Comparison of ENCODE assay signal across 21 mouse cellular contexts in genomic region chr3:10082545-10083062, GRCm38 (mm10). TPM values are rescaled to one million over a fixed set of nuclear protein-coding genes. Genes with fewer than 3 reads are reported as not detected.
DNase-seq lines count a peak whose midpoint lies in the region; ATAC-seq and TF ChIP-seq lines count a peak whose summit lies in the region.
"Had no signal": no experiment of that assay in that cellular context is flagged by ENCODE, and none has a peak within 500 bp of the region (broad histone marks: within the 10 kb centered on the region; RNA-seq: fewer than 3 reads in every experiment).

No protein-coding gene starts in this region.

- WGBS in limb, embryonic 12.5 days = 77% methylated on average over 4 of the region's 4 CpGs
- WGBS in limb, embryonic 10.5 days = 87% methylated on average over 4 of the region's 4 CpGs
- 65% methylated on average over 4 of the region's 4 CpGs for WGBS in limb, embryonic 14.5 days
- 55% methylated on average over 4 of the region's 4 CpGs for WGBS in cerebellum, adult 2 months

- no peak for DNase-seq in frontal cortex, postnatal 36 days (ENCODE audit: low spot score in 2 of 2)
- no peak for DNase-seq in limb, embryonic 10.5 days (ENCODE audit: low spot score)
- DNase-seq in NIH3T3 (ENCODE audit: low read depth) = peak; percentile 48
- no peak for DNase-seq in limb, embryonic 14.5 days (ENCODE audit: low spot score)
- no peak for DNase-seq in gastrocnemius, postnatal 25 days
- DNase-seq in cerebellum, adult 2 months = no peak
- DNase-seq: adrenal gland, postnatal 14 days; B cell, adult 2 months; heart, postnatal 4 days; kidney, adult 8-10 months; kidney, postnatal 14 days; liver, postnatal 0 days; lung, postnatal 10 days; thymus, postnatal 36 days had no signal

- no peaks in the 10 kb centered on the region for H3K9me3 ChIP-seq in limb, embryonic 12.5 days
- no peaks in the 10 kb centered on the region for H3K9me3 ChIP-seq in limb, embryonic 10.5 days (replicated peaks)
- H3K9me3 ChIP-seq in limb, embryonic 14.5 days (ENCODE audit: control insufficient read depth, low read length) = no peaks in the 10 kb centered on the region
- H3K9me3 ChIP-seq: forebrain, embryonic 12.5 days; heart, embryonic 12.5 days; midbrain, embryonic 15.5 days had no signal

- no peak overlapping the region for H3K4me2 ChIP-seq in limb, embryonic 12.5 days
- H3K4me2 ChIP-seq in limb, embryonic 14.5 days (replicated peaks; ENCODE audit: low read depth, low read length, severe bottlenecking) = no peak overlapping the region
- H3K4me2 ChIP-seq: forebrain, embryonic 12.5 days; heart, embryonic 12.5 days; midbrain, embryonic 15.5 days had no signal

- H3K4me3 ChIP-seq in limb, embryonic 12.5 days (replicated peaks) = no peak overlapping the region
- no peak overlapping the region for H3K4me3 ChIP-seq in limb, embryonic 10.5 days
- H3K4me3 ChIP-seq in limb, embryonic 14.5 days (replicated peaks; ENCODE audit: low read length) = no peak overlapping the region
- no peak overlapping the region for H3K4me3 ChIP-seq in cerebellum, adult 2 months (replicated peaks; ENCODE audit: insufficient read depth, low read depth, low read length)
- H3K4me3 ChIP-seq: forebrain, embryonic 12.5 days; heart, embryonic 12.5 days; left cerebral cortex, adult 2 months; midbrain, embryonic 15.5 days had no signal

- peaks cover 17% of the 10 kb centered on the region for H3K4me1 ChIP-seq in limb, embryonic 12.5 days (replicated peaks)
- peaks cover 11% of the 10 kb centered on the region for H3K4me1 ChIP-seq in limb, embryonic 10.5 days
- H3K4me1 ChIP-seq in limb, embryonic 14.5 days (ENCODE audit: control insufficient read depth, insufficient read depth, low read length) = peaks cover 9% of the 10 kb centered on the region; the same call in 1 of the 2 replicates
- peaks cover 11% of the 10 kb centered on the region for H3K4me1 ChIP-seq in cerebellum, adult 2 months (ENCODE audit: control insufficient read depth, insufficient read depth, low read length)
- H3K4me1 ChIP-seq: forebrain, embryonic 12.5 days; midbrain, embryonic 15.5 days had no signal

- no peak overlapping the region for H3K9ac ChIP-seq in limb, embryonic 12.5 days (replicated peaks)
- H3K9ac ChIP-seq in limb, embryonic 14.5 days (ENCODE audit: low read depth, low read length, severe bottlenecking) = no peak overlapping the region
- H3K9ac ChIP-seq: forebrain, embryonic 12.5 days; heart, embryonic 12.5 days; liver, postnatal 0 days; midbrain, embryonic 15.5 days had no signal

- H3K27ac ChIP-seq in limb, embryonic 12.5 days = peak overlapping the region; percentile 64
- H3K27ac ChIP-seq in limb, embryonic 10.5 days = no peak overlapping the region; the same call in 1 of the 2 replicates
- H3K27ac ChIP-seq in limb, embryonic 14.5 days (replicated peaks; ENCODE audit: low read depth, low read length) = peak overlapping the region; percentile 63
- no peak overlapping the region for H3K27ac ChIP-seq in cerebellum, adult 2 months (ENCODE audit: insufficient read depth, low read length)
- H3K27ac ChIP-seq: forebrain, embryonic 12.5 days; midbrain, embryonic 15.5 days had no signal

- ATAC-seq in frontal cortex, adult (ENCODE audit: low TSS enrichment) = peak; percentile 5; the same call in 1 of the 2 replicates
- no peak for ATAC-seq in limb, embryonic 12.5 days (ENCODE audit: insufficient number of reproducible peaks, insufficient read depth, low FRiP score, low TSS enrichment, low read depth)
- no peak for ATAC-seq in limb, embryonic 14.5 days (ENCODE audit: low FRiP score, low read depth)
- ATAC-seq: liver, postnatal 0 days had no signal

- peaks cover 3% of the 10 kb centered on the region for H3K27me3 ChIP-seq in limb, embryonic 12.5 days
- H3K27me3 ChIP-seq in limb, embryonic 10.5 days (ENCODE audit: low read depth, poor library complexity, severe bottlenecking) = peaks cover 3% of the 10 kb centered on the region
- no peaks in the 10 kb centered on the region for H3K27me3 ChIP-seq in limb, embryonic 14.5 days (ENCODE audit: control insufficient read depth, insufficient read depth, low read length)
- H3K27me3 ChIP-seq in cerebellum, adult 2 months (ENCODE audit: control insufficient read depth, insufficient read depth, low read length) = no peaks in the 10 kb centered on the region; the same call in 1 of the 2 replicates
- H3K27me3 ChIP-seq: forebrain, embryonic 12.5 days; heart, embryonic 12.5 days; midbrain, embryonic 15.5 days had no signal

- no peaks in the 10 kb centered on the region for H3K36me3 ChIP-seq in limb, embryonic 12.5 days
- no peaks in the 10 kb centered on the region for H3K36me3 ChIP-seq in limb, embryonic 10.5 days
- H3K36me3 ChIP-seq in limb, embryonic 14.5 days (ENCODE audit: control insufficient read depth, insufficient read depth, low read length) = no peaks in the 10 kb centered on the region
- H3K36me3 ChIP-seq: forebrain, embryonic 12.5 days; heart, embryonic 12.5 days; midbrain, embryonic 15.5 days had no signal

- no peak for TF ChIP-seq CTCF in cerebellum, adult 2 months (IDR thresholded peaks at IDR 0.05; ENCODE audit: borderline replicate concordance, insufficient read depth, low read depth, low read length)

- no peak for TF ChIP-seq POLR2A in limb, embryonic 14.5 days (IDR thresholded peaks at IDR 0.05; ENCODE audit: borderline replicate concordance, extremely low read depth, insufficient read depth, insufficient read length)
- no peak for TF ChIP-seq POLR2A in cerebellum, adult 2 months (IDR thresholded peaks at IDR 0.05; ENCODE audit: borderline replicate concordance, insufficient read depth, low read length)

RNA-seq across cellular contexts. Expression of gene Gm9833, which starts 5.3 kb away (rescaled TPM):
- polyA plus RNA-seq in limb, embryonic 12.5 days (2016; fragmentation: Nextera tagmentation; extraction: Ambion mirVana) = 3.4 and 3.5 TPM in 2 replicates
- 3.5 and 4.5 TPM in 2 replicates for polyA plus RNA-seq in limb, embryonic 10.5 days (2016; fragmentation: Nextera tagmentation; extraction: Ambion mirVana)
- polyA plus RNA-seq in limb, embryonic 14.5 days (2012; rRNA removed) = 2.5 and 5.3 TPM in 2 replicates
- polyA plus RNA-seq in limb, embryonic 14.5 days (2014; fragmentation: Nextera tagmentation; extraction: Ambion mirVana) = 2.2 and 2.8 TPM in 2 replicates
- total RNA-seq in gastrocnemius, postnatal 25 days (2021) = under 1 TPM; 0.33 to 0.94 TPM
- 4.2 and 4.7 TPM in 2 replicates for polyA plus RNA-seq in cerebellum, adult 2 months (2012; rRNA removed)
- polyA plus RNA-seq: small intestine, adult 2 months had no signal

Comparison
In these comparisons a context has a peak if more than half of its experiments do, and no peak if none do; other contexts are left out.
1. H3K27ac ChIP-seq: peak in limb, embryonic 12.5 days (single experiment) and limb, embryonic 14.5 days (single experiment); none in limb, embryonic 10.5 days (single experiment) and cerebellum, adult 2 months (single experiment).